Mouse (Mus musculus): Measurements from ENCODE around the gene Thbd. TPM values are rescaled to one million over a fixed set of nuclear protein-coding genes. Genes with fewer than 3 reads are reported as not detected.
A peak's percentile ranks its signal among the peaks of the same experiment; 100 is the strongest.

The Thbd gene
- polyA plus RNA-seq, 1 experiment from 2014 or later, result 3.2 TPM

GRCm38 (mm10) chr2:148419151-148419550 is 11.2 kb upstream of the Thbd start:
- Histone ChIP-seq H3K4me3 (no peak overlapping the region), H3K27ac (no peak overlapping the region), H3K27me3 (replicated peaks) (no peaks in the 10 kb centered on the region), H3K9me3 (replicated peaks) (no peaks in the 10 kb centered on the region), H3K4me2 (no peak overlapping the region), H3K9ac (no peak overlapping the region), H3K4me1 (no peaks in the 10 kb centered on the region), H3K36me3 (no peaks in the 10 kb centered on the region)
- WGBS (ENCODE audit: insufficient replicate concordance), result 62% methylated on average over 3 of the region's 3 CpGs
- no peak for ATAC-seq

GRCm38 (mm10) chr2:148409821-148410220 is 1.8 kb upstream of the Thbd start:
- no peak overlapping the region for H3K9ac ChIP-seq
- no peak overlapping the region for H3K27ac ChIP-seq
- peaks cover 25% of the 10 kb centered on the region for H3K4me1 ChIP-seq
- no peaks in the 10 kb centered on the region for H3K9me3 ChIP-seq (replicated peaks)
- ATAC-seq, result no peak
- H3K36me3 ChIP-seq, result no peaks in the 10 kb centered on the region
- H3K4me2 ChIP-seq, result no peak overlapping the region
- H3K27me3 ChIP-seq (replicated peaks), result peaks cover 41% of the 10 kb centered on the region
- H3K4me3 ChIP-seq, result no peak overlapping the region
- WGBS (ENCODE audit: insufficient replicate concordance), result 59% methylated on average over 1 of the region's 1 CpGs

GRCm38 (mm10) chr2:148409141-148409540 is 1.2 kb upstream of the Thbd start:
- peak overlapping the region; percentile 68; the same call in 1 of the 2 replicates for H3K4me2 ChIP-seq
- H3K36me3 ChIP-seq, result no peaks in the 10 kb centered on the region
- peaks cover 25% of the 10 kb centered on the region for H3K4me1 ChIP-seq
- peak; percentile 74 for ATAC-seq
- H3K4me3 ChIP-seq, result no peak overlapping the region
- peaks cover 42% of the 10 kb centered on the region for H3K27me3 ChIP-seq (replicated peaks)
- H3K9me3 ChIP-seq (replicated peaks), result no peaks in the 10 kb centered on the region
- WGBS (ENCODE audit: insufficient replicate concordance), result 21% methylated on average over 9 of the region's 9 CpGs
- no peak overlapping the region for H3K9ac ChIP-seq
- no peak overlapping the region for H3K27ac ChIP-seq

- H3K9me3 ChIP-seq (replicated peaks), result no peaks in the 10 kb centered on the region
- peaks cover 42% of the 10 kb centered on the region for H3K27me3 ChIP-seq (replicated peaks)
- H3K9ac ChIP-seq, result no peak overlapping the region
- 0 out of 2 replicates have a peak overlapping the region, but pooled peaks have one; percentile 43 for H3K4me3 ChIP-seq
- H3K4me2 ChIP-seq, result peak overlapping the region; percentile 68
- no peak overlapping the region for H3K27ac ChIP-seq
- ATAC-seq, result peak; percentile 8; the same call in 1 of the 2 replicates
- peaks cover 25% of the 10 kb centered on the region for H3K4me1 ChIP-seq
- no peaks in the 10 kb centered on the region for H3K36me3 ChIP-seq
- 18% methylated on average over 6 of the region's 6 CpGs for WGBS (ENCODE audit: insufficient replicate concordance)
Observed at GRCm38 (mm10) chr2:148408761-148409120, 753 bp upstream of the Thbd start.

- Histone ChIP-seq H3K4me3 (peak overlapping the region; percentile 43), H3K9ac (peak overlapping the region; percentile 41; the same call in 1 of the 2 replicates), H3K4me2 (peak overlapping the region; percentile 68), H3K36me3 (no peaks in the 10 kb centered on the region), H3K9me3 (replicated peaks) (no peaks in the 10 kb centered on the region), H3K4me1 (peaks cover 25% of the 10 kb centered on the region), H3K27me3 (replicated peaks) (peaks cover 42% of the 10 kb centered on the region), H3K27ac (peak overlapping the region; percentile 45; the same call in 1 of the 2 replicates)
- 6% methylated on average over 55 of the region's 55 CpGs for WGBS (ENCODE audit: insufficient replicate concordance)
- peak; percentile 27 for ATAC-seq
Observed at GRCm38 (mm10) chr2:148406971-148407869, 768 bp downstream of the Thbd start.

- no peak overlapping the region for H3K9ac ChIP-seq
- no peak for ATAC-seq
- peaks cover 42% of the 10 kb centered on the region for H3K27me3 ChIP-seq (replicated peaks)
- H3K27ac ChIP-seq, result no peak overlapping the region
- H3K36me3 ChIP-seq, result no peaks in the 10 kb centered on the region
- H3K9me3 ChIP-seq (replicated peaks), result no peaks in the 10 kb centered on the region
- peaks cover 25% of the 10 kb centered on the region for H3K4me1 ChIP-seq
- 21% methylated on average over 34 of the region's 34 CpGs for WGBS (ENCODE audit: insufficient replicate concordance)
- peak overlapping the region; percentile 68 for H3K4me2 ChIP-seq
- H3K4me3 ChIP-seq, result peak overlapping the region; percentile 43
Observed at GRCm38 (mm10) chr2:148406160-148406970, 1.6 kb downstream of the Thbd start.

- no peak for ATAC-seq
- Histone ChIP-seq H3K4me3 (no peak overlapping the region), H3K36me3 (no peaks in the 10 kb centered on the region), H3K27ac (no peak overlapping the region), H3K9me3 (replicated peaks) (no peaks in the 10 kb centered on the region), H3K4me2 (no peak overlapping the region), H3K9ac (no peak overlapping the region), H3K4me1 (peaks cover 25% of the 10 kb centered on the region), H3K27me3 (replicated peaks) (peaks cover 42% of the 10 kb centered on the region)
- 48% methylated on average over 5 of the region's 5 CpGs for WGBS (ENCODE audit: insufficient replicate concordance)
Observed at GRCm38 (mm10) chr2:148404906-148405305, 3.1 kb downstream of the Thbd start.

- ATAC-seq, result no peak
- Histone ChIP-seq H3K4me3 (no peak overlapping the region), H3K36me3 (no peaks in the 10 kb centered on the region), H3K27ac (no peak overlapping the region), H3K27me3 (replicated peaks) (peaks cover 28% of the 10 kb centered on the region), H3K4me2 (no peak overlapping the region), H3K9ac (no peak overlapping the region), H3K9me3 (replicated peaks) (no peaks in the 10 kb centered on the region), H3K4me1 (peaks cover 6% of the 10 kb centered on the region; the same call in 1 of the 2 replicates)
- WGBS (ENCODE audit: insufficient replicate concordance), result 55% methylated on average over 1 of the region's 1 CpGs
Observed at GRCm38 (mm10) chr2:148402227-148402626, 5.8 kb downstream of the Thbd start.

GRCm38 (mm10) chr2:148398901-148399685 is 8.9 kb downstream of the Thbd start:
- Histone ChIP-seq H3K4me2 (no peak overlapping the region), H3K9me3 (replicated peaks) (no peaks in the 10 kb centered on the region), H3K9ac (no peak overlapping the region), H3K4me3 (no peak overlapping the region), H3K27ac (no peak overlapping the region), H3K36me3 (no peaks in the 10 kb centered on the region), H3K4me1 (0 out of 2 replicates have a peak, but pooled peaks cover 5% of the 10 kb centered on the region), H3K27me3 (replicated peaks) (peaks cover 35% of the 10 kb centered on the region)
- ATAC-seq, result no peak
- WGBS (ENCODE audit: insufficient replicate concordance), result 75% methylated on average over 5 of the region's 5 CpGs

- H3K9ac ChIP-seq, result no peak overlapping the region
- no peak overlapping the region for H3K4me2 ChIP-seq
- H3K36me3 ChIP-seq, result no peaks in the 10 kb centered on the region
- H3K9me3 ChIP-seq (replicated peaks), result no peaks in the 10 kb centered on the region
- H3K27me3 ChIP-seq (replicated peaks), result peaks cover 40% of the 10 kb centered on the region
- ATAC-seq, result no peak
- WGBS (ENCODE audit: insufficient replicate concordance), result 74% methylated on average over 1 of the region's 1 CpGs
- no peak overlapping the region for H3K4me3 ChIP-seq
- H3K4me1 ChIP-seq, result 0 out of 2 replicates have a peak, but pooled peaks cover 5% of the 10 kb centered on the region
- no peak overlapping the region for H3K27ac ChIP-seq
Observed at GRCm38 (mm10) chr2:148397784-148398100, 10.2 kb downstream of the Thbd start.

GRCm38 (mm10) chr2:148397015-148397783 is 10.8 kb downstream of the Thbd start:
- no peaks in the 10 kb centered on the region for H3K36me3 ChIP-seq
- H3K4me1 ChIP-seq, result 0 out of 2 replicates have a peak, but pooled peaks cover 5% of the 10 kb centered on the region
- H3K9me3 ChIP-seq (replicated peaks), result no peaks in the 10 kb centered on the region
- peaks cover 40% of the 10 kb centered on the region for H3K27me3 ChIP-seq (replicated peaks)
- no peak overlapping the region for H3K4me3 ChIP-seq
- no peak overlapping the region for H3K9ac ChIP-seq
- no peak overlapping the region for H3K27ac ChIP-seq
- WGBS (ENCODE audit: insufficient replicate concordance), result 25% methylated on average over 11 of the region's 11 CpGs
- H3K4me2 ChIP-seq, result no peak overlapping the region
- 0 out of 2 replicates have a peak, but pooled peaks have one; percentile 5 for ATAC-seq

Data from liver, embryonic 12.5 days (tissue).